Mouse (Mus musculus) lung, embryonic 15.5 days (tissue): ENCODE data around the gene Prmt1. TPM values are rescaled to one million over a fixed set of nuclear protein-coding genes. Genes with fewer than 3 reads are reported as not detected.

Experiments
- ATAC-seq: fragments of 200-750 bp; cut with Nextera tagmentation; 2 replicates; pipeline ENCODE4 v1.8.0; 2017; ENCODE audit warnings: moderate number of reproducible peaks, borderline replicate concordance; ENCODE audit not compliant: low FRiP score, low TSS enrichment; ENCODE audit errors: extremely low read depth
- H3K27ac ChIP-seq: fragments of 300-500 bp; sonication (generic); 2 replicates; pipeline ENCODE4 v1.5.1; 2015; ENCODE audit warnings: moderate library complexity, mild to moderate bottlenecking, inconsistent platforms
- H3K27me3 ChIP-seq: fragments of 300-500 bp; sonication (generic); 2 replicates; pipeline ENCODE4 v1.6.1; 2015; ENCODE audit warnings: inconsistent platforms
- H3K36me3 ChIP-seq: fragments of 300-500 bp; sonication (generic); 2 replicates; pipeline ENCODE4 v1.6.1; 2015; ENCODE audit warnings: inconsistent platforms
- H3K4me1 ChIP-seq: fragments of 300-500 bp; sonication (generic); 2 replicates; pipeline ENCODE4 v1.6.1; 2015; ENCODE audit warnings: inconsistent platforms
- H3K4me2 ChIP-seq: fragments of 300-500 bp; sonication (generic); 2 replicates; pipeline ENCODE4 v1.6.1; 2015; ENCODE audit warnings: inconsistent platforms, mild to moderate bottlenecking, moderate library complexity
- H3K4me3 ChIP-seq: fragments of 300-500 bp; sonication (generic); 2 replicates; pipeline ENCODE4 v1.5.1; 2015; ENCODE audit warnings: mild to moderate bottlenecking, inconsistent platforms
- H3K9ac ChIP-seq: fragments of 300-500 bp; sonication (generic); 2 replicates; pipeline ENCODE4 v1.6.1; 2015; ENCODE audit warnings: inconsistent platforms
- H3K9me3 ChIP-seq: fragments of 300-500 bp; sonication (generic); 2 replicates; pipeline ENCODE4 v1.6.1; 2016; ENCODE audit warnings: inconsistent platforms
- WGBS: fragments of 180-500 bp; shearing (Covaris S2); methylation state at CpG from one replicate; pipeline ENCODE4 v1.1.7; 2015; 5-methylcytosine and 5-hydroxymethylcytosine counted together
- polyA plus RNA-seq: library from polyadenylated mRNA; unstranded; fragments of >200 nt; fragmentation: Nextera tagmentation; extraction: Ambion mirVana; gene quantifications from 2 replicates; pipeline ENCODE4 v1.2.1, GENCODE M21; 2015

Prmt1 gene
- polyA plus RNA-seq, 1 experiment from 2014 or later, result 545 TPM

DNA sequence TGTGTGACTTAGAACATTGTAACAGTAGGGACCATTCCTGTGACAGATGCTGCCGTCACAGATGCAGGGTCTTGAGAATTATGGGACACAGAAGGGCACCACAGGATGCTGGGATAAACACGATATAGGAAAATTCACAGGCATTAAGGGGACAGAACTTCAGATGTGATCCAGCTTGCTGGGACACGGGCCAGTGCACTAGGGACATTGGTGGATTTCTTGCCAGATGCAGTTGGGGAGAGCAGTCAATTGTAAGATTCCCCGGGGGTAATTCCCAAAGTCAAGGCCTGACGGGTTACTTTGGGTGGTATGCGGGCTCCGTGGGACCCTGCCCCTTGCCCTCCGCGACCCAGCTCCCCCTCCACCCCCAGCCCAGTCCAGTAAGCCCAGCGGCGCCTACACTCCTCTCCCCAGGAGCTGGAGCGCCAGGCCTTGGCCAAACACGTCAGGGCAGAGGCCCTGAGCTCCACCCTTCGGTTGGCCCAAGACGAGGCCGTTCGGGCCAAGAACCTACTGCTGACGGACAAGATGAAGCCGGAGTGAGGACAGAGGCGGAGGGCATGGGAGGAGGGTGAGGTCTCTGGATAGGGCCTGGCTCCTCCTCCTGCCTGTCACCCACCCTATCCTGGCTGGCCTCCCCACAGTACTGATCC is 29.1 kb downstream of the Prmt1 start:
- H3K4me1 ChIP-seq, result peaks cover 7% of the 10 kb centered on the region
- H3K9ac ChIP-seq, result 0 out of 2 replicates have a peak overlapping the region, but pooled peaks have one; percentile 7
- H3K4me2 ChIP-seq, result no peak overlapping the region
- 0 out of 2 replicates have a peak, but pooled peaks have one; percentile 4 for ATAC-seq
- H3K27me3 ChIP-seq, result no peaks in the 10 kb centered on the region
- no peak overlapping the region for H3K4me3 ChIP-seq
- H3K36me3 ChIP-seq, result no peaks in the 10 kb centered on the region
- WGBS, result 62% methylated on average over 20 of the region's 20 CpGs
- no peaks in the 10 kb centered on the region for H3K9me3 ChIP-seq
- H3K27ac ChIP-seq, result peak overlapping the region; percentile 50

DNA sequence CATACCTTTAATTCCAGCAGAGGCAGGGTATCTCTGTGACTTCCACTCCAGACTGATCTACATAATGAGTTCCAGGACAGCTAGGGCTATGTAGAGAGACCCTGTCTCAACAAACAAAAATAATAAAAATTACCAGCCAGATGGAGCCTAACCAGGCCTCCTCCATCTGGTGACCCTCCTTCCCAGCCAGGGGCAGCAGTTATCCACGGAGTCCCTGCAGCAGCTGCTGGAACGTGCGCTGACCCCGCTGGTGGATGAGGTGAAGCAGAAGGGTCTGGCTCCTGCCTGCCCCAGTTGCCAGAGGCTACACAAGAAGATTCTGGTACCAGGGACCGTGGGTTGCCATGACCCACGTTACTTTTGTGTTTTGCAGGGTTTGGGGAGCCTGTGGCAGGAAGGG is 30.1 kb downstream of the Prmt1 start:
- ATAC-seq, result no peak
- Histone ChIP-seq H3K9ac (no peak overlapping the region), H3K36me3 (no peaks in the 10 kb centered on the region), H3K27ac (no peak overlapping the region), H3K4me3 (no peak overlapping the region), H3K9me3 (no peaks in the 10 kb centered on the region), H3K4me2 (no peak overlapping the region), H3K4me1 (peaks cover 17% of the 10 kb centered on the region), H3K27me3 (peaks cover 6% of the 10 kb centered on the region)
- WGBS, result 59% methylated on average over 6 of the region's 6 CpGs

DNA sequence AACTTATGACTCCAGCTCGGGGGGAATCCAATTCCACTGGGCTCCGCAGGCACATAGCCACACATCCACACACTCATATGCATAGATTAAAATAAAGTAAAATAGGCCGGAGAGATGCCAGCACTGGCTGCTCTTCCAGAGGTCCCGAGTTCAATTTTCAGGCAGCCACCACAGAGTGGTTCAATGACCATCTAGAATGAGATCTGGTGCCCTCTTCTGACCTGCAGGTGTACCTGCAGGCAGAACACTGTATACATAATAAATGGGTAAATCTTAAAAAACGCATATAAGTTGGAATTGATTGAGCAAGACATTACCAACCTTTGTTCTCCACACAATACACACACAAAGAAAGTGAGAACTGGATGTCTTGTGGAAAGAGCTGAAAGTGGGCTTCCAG is 30.7 kb downstream of the Prmt1 start:
- H3K27ac ChIP-seq, result no peak overlapping the region
- peaks cover 12% of the 10 kb centered on the region for H3K27me3 ChIP-seq
- H3K9me3 ChIP-seq, result no peaks in the 10 kb centered on the region
- H3K36me3 ChIP-seq, result no peaks in the 10 kb centered on the region
- no peak overlapping the region for H3K4me3 ChIP-seq
- ATAC-seq, result no peak
- no peak overlapping the region for H3K9ac ChIP-seq
- WGBS, result 48% methylated on average over 5 of the region's 5 CpGs
- H3K4me2 ChIP-seq, result no peak overlapping the region
- peaks cover 17% of the 10 kb centered on the region for H3K4me1 ChIP-seq

DNA sequence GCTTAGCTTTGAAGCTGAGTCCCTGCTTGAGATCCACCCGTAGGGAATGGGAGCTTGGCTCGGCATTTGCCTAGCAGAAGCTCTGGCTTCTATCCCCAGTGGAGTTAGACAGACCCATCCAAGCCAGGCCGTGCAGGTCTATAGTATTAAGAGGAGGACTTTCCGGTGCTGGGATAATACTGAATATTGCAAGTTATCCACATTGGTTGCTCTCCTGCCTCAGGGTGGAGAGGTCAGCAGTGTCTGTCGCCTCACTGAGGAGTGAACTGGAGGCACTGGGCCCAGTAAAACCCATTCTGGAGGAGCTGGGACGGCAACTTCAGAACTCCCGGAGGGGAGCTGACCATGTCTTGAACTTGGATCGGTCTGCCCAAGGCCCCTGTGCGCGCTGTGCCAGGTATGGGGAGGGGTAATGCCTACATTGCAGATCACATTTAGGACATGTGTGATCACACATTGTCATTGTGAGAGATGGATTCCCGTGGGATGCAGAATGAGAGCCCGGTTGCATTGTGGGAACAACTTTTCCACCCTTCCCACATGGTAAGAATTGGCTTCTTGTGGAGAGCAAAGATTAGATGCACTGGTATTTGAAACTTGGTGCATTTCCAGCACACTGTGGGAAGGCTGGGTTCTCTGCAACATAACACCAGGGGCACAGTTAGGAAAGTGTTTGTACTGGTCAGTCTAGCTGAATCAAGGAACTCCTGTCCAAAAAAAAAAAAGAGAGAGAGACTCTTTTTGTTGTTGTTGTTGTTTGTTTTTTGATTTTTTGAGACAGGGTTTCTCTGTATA is 32.1 kb downstream of the Prmt1 start:
- no peak overlapping the region for H3K9ac ChIP-seq
- no peak for ATAC-seq
- no peak overlapping the region for H3K4me2 ChIP-seq
- H3K36me3 ChIP-seq, result no peaks in the 10 kb centered on the region
- H3K27me3 ChIP-seq, result peaks cover 25% of the 10 kb centered on the region
- peaks cover 17% of the 10 kb centered on the region for H3K4me1 ChIP-seq
- WGBS, result 82% methylated on average over 12 of the region's 12 CpGs
- H3K4me3 ChIP-seq, result no peak overlapping the region
- no peaks in the 10 kb centered on the region for H3K9me3 ChIP-seq
- H3K27ac ChIP-seq, result no peak overlapping the region

DNA sequence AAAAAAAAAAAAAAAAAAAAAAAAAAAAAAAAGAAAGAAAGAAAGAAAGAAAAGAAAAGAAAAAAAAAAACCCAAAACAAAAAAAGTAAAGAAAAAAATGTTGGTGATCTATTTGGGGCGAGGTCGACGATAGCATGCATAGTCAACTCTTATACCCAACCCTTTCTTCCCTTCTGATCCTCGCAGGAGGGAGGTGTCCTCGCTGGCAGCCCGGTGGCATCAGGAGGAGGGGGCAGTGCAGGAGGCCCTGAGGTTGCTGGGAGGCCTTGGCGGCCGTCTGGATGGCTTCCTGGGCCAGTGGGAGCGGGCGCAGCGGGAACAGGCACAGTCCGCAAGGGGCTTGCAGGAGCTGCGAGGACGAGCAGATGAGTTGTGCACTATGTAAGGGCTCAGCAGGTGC is 32.8 kb downstream of the Prmt1 start:
- no peak overlapping the region for H3K4me2 ChIP-seq

DNA sequence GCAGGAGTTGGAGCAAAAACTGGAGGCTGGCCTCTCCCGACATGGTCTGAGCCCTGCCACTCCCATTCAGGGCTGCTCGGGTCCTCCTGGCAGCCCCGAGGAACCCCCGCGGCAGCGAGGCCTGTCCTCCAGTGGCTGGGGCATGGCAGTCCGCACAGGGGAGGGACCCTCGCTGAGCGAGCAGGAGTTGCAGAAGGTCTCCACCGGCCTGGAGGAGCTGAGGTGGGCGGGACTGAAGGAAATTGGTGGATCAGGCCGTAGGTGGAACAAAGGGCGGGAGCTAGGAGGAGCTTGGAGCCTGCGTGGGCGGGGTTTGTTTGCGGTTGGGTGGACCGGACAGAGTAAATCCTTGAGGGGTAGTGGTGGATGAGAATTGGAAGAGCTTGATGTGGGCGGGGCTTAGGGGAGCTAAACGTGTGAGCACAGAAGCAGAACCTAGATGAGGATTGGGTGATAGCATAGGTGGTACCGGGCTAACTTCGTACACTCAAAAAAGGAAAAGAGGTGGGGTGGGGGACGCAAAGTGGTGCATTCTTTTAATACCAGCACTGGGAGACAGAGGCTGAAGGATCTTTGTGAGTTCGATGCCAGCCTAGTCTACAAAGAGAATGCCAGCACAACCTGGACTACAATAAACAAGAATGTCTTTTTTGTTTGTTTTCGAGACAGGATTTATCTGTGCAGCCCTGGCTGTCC is 33.6 kb downstream of the Prmt1 start:
- ATAC-seq, result peak; percentile 92
- Histone ChIP-seq H3K27ac (peak overlapping the region; percentile 86), H3K4me1 (peaks cover 17% of the 10 kb centered on the region), H3K36me3 (no peaks in the 10 kb centered on the region), H3K4me3 (peak overlapping the region; percentile 56), H3K4me2 (peak overlapping the region; percentile 99), H3K9me3 (no peaks in the 10 kb centered on the region), H3K9ac (peak overlapping the region; percentile 61), H3K27me3 (peaks cover 36% of the 10 kb centered on the region)
- WGBS, result 4% methylated on average over 24 of the region's 24 CpGs

More for the DNA sequence above, 32.8 kb downstream of the Prmt1 start:
- 58% methylated on average over 14 of the region's 14 CpGs for WGBS
- Histone ChIP-seq H3K27me3 (peaks cover 28% of the 10 kb centered on the region), H3K36me3 (no peaks in the 10 kb centered on the region), H3K4me3 (no peak overlapping the region), H3K9ac (no peak overlapping the region), H3K9me3 (no peaks in the 10 kb centered on the region), H3K4me1 (peaks cover 17% of the 10 kb centered on the region), H3K27ac (no peak overlapping the region)
- no peak for ATAC-seq

DNA sequence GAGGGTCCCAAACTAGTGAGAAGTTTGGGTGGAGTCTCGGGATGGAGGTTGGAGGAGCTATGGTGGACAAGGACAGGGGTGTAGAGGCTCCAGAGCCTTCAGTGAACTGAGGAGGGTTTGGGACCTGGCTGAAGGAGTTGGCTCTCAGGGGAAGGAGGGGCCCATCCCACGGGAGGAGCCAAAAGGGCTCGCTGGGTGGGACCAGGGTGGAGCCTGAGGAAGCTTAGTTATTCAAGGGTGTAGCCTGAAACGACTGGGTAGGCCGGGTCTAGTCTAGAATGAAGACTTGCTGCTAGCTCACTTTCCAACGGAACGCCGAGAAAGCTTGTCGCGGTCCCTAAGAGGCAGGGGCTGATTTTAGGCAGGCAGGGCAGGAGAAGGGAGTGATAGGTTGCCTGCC is 34.4 kb downstream of the Prmt1 start:
- Histone ChIP-seq H3K4me3 (peak overlapping the region; percentile 56), H3K36me3 (no peaks in the 10 kb centered on the region), H3K9ac (peak overlapping the region; percentile 61), H3K27me3 (peaks cover 42% of the 10 kb centered on the region), H3K27ac (peak overlapping the region; percentile 86), H3K9me3 (no peaks in the 10 kb centered on the region), H3K4me1 (peaks cover 17% of the 10 kb centered on the region), H3K4me2 (peak overlapping the region; percentile 99)
- peak; percentile 83 for ATAC-seq
- 2% methylated on average over 10 of the region's 10 CpGs for WGBS

DNA sequence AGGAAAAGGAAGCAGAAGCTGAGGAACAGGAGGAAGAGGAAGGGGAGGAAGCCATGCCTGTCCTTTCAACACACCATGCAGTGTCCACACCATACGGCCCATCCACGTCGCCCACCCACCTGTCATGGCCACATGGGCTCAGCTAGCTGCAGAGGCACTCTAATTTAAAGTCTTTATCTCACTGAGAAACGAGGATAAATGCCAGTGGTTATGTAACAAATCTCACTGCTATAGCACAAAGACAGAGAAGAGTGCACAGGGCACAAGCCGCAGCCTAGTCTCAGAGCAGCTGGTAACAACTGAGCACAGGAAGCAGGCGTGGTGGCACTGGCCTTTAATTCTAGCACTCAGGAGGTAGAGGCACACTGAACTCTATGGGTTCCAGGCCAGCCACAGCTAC is 36.4 kb downstream of the Prmt1 start:
- Histone ChIP-seq H3K27ac (no peak overlapping the region), H3K4me2 (no peak overlapping the region), H3K4me3 (no peak overlapping the region), H3K9ac (no peak overlapping the region), H3K4me1 (peaks cover 17% of the 10 kb centered on the region), H3K9me3 (no peaks in the 10 kb centered on the region), H3K36me3 (no peaks in the 10 kb centered on the region), H3K27me3 (peaks cover 44% of the 10 kb centered on the region)
- 60% methylated on average over 6 of the region's 6 CpGs for WGBS
- no peak for ATAC-seq

DNA sequence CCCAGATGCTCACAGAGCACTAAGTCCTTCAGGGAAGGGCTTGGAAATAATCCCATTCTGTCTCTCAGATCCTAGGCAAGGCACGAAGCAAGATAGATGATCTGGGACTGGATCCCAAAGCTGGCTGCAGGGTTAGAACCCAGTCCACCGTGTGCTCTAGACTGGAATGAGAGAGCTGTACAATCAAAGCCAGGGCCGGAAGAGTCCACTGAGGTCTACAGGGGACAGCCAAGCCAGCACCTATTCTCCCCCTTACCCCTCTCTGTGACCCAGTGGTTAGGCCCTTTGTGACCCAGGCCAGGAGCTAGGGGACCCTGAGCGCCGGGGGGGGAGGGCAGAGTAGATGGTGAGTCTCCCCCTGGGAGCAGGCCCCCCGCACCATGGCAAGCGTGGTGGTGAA is 43.5 kb downstream of the Prmt1 start, which contains the start of gene Tsks:
Tsks (plus strand) TSS at position 301 of the 400 bp plus-strand sequence.
- 67% methylated on average over 7 of the region's 7 CpGs for WGBS
- no peak within 1 kb of the TSS for H3K4me3 ChIP-seq
- ATAC-seq, result no peak
- no peaks in the 10 kb centered on the region for H3K4me1 ChIP-seq
- no peak within 1 kb of the TSS for H3K4me2 ChIP-seq
- no peaks in the 10 kb centered on the region for H3K9me3 ChIP-seq
- H3K27ac ChIP-seq, result no peak within 1 kb of the TSS
- peaks cover 10% of the 10 kb centered on the region; the same call in 1 of the 2 replicates for H3K27me3 ChIP-seq
- no peak within 1 kb of the TSS for H3K9ac ChIP-seq
- H3K36me3 ChIP-seq, result no peaks in the 10 kb centered on the region

DNA sequence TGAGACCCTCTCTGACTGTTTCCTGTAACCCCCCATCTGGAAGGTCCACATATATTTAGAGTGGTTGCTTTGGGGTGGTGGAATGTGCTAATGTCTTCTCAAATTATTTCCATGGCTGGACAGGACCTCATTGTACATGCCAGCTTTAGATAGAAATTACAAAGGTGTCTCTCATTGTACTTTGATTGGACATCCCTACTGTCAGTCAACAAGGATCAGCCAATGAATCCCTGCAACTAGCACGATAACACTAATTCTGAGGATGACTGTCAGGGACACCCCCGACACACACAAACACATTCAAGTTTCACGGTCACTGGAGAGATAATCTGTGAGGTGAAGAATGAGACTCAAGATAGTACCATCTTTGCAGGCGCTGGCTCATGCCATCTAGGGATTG is 47.7 kb downstream of the Prmt1 start:
- Histone ChIP-seq H3K9me3 (no peaks in the 10 kb centered on the region), H3K4me3 (no peak overlapping the region), H3K27me3 (no peaks in the 10 kb centered on the region), H3K9ac (no peak overlapping the region), H3K4me1 (no peaks in the 10 kb centered on the region), H3K4me2 (no peak overlapping the region), H3K27ac (no peak overlapping the region), H3K36me3 (no peaks in the 10 kb centered on the region)
- 85% methylated on average over 4 of the region's 4 CpGs for WGBS
- no peak for ATAC-seq

DNA sequence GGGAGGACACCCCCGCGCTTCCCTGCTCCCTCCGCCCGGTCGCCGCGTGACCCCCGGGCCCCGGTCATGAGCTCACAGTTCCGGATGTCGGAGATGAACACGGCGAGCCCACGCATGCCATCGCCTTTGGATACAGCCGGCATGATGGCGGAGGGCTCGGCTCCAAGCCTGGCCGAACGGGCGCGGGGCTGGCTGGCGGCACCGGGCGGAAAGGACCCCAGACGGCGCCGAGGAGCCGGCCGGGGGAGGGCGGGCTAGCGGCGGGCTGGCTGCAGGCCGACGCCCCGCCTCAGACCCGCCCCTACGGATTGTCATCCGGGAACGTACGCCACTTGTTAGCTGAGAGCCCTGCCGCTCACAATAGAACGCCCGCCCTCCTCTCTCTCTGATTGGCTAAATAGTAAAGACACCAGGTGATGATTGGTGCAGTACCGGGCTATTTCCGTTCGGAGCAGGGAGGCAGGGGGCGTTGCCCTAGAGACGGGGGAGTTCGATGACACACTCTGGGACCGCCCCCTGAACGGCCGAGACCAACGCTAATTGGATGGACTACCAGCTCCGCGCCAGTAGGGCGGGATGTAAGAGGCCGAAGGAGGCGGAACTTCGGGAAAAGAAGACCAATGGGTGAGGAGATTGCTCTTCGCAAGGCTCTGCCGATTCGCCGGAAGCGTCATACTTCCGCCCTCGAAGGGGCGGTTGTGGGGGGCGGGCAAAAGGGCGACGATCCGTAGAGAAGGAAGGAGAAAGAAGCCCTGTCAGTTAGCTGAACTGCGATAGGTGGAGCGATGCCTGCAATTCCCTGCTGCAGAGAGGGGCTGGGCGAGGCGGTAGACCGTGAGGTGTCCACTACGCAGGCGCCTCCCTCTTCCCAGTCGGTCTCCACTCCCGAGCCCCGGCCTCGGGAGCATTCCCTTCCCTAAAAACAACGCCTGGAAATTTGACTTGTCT is 56.9 kb downstream of the Prmt1 start, which contains the start of gene Ap2a1:
Ap2a1 (minus strand) TSS at position 293 of the 948 bp plus-strand sequence.
- WGBS, result under 1% methylated on average over 84 of the region's 84 CpGs
- Histone ChIP-seq H3K4me2 (peak within 1 kb of the TSS; percentile 74), H3K36me3 (peaks cover 7% of the 10 kb centered on the region; the same call in 1 of the 2 replicates), H3K27ac (peak within 1 kb of the TSS; percentile 89), H3K9me3 (no peaks in the 10 kb centered on the region), H3K9ac (peak within 1 kb of the TSS; percentile 98), H3K27me3 (no peaks in the 10 kb centered on the region), H3K4me3 (peak within 1 kb of the TSS; percentile 98), H3K4me1 (peaks cover 22% of the 10 kb centered on the region)
- ATAC-seq, result peak; percentile 99
